Mouse (Mus musculus): Measurements from ENCODE around the gene Rab3il1. TPM values are rescaled to one million over a fixed set of nuclear protein-coding genes. Genes with fewer than 3 reads are reported as not detected.

The Rab3il1 gene
- polyA plus RNA-seq, 1 experiment from 2014 or later: 245 TPM

GRCm38 (mm10) chr19:10014824-10015223 lies 13.4 kb downstream of the Rab3il1 start:
- Histone ChIP-seq H3K27me3 (no peaks in the 10 kb centered on the region), H3K36me3 (replicated peaks) (peaks cover 23% of the 10 kb centered on the region), H3K4me2 (peak overlapping the region; percentile 97), H3K9me3 (replicated peaks) (no peaks in the 10 kb centered on the region), H3K4me1 (replicated peaks) (peaks cover 81% of the 10 kb centered on the region), H3K4me3 (replicated peaks) (peak overlapping the region; percentile 71), H3K9ac (peak overlapping the region; percentile 86), H3K27ac (replicated peaks) (peak overlapping the region; percentile 98)
- peak; percentile 76 for ATAC-seq (ENCODE audit: insufficient read depth)
- 16% methylated on average over 13 of the region's 13 CpGs for WGBS (ENCODE audit: insufficient replicate concordance)

- Histone ChIP-seq H3K9ac (peak overlapping the region; percentile 86), H3K4me3 (replicated peaks) (peak overlapping the region; percentile 71), H3K9me3 (replicated peaks) (no peaks in the 10 kb centered on the region), H3K27ac (replicated peaks) (peak overlapping the region; percentile 98), H3K4me2 (peak overlapping the region; percentile 97), H3K4me1 (replicated peaks) (peaks cover 79% of the 10 kb centered on the region), H3K27me3 (no peaks in the 10 kb centered on the region), H3K36me3 (replicated peaks) (peaks cover 28% of the 10 kb centered on the region)
- ATAC-seq (ENCODE audit: insufficient read depth): no peak
- WGBS (ENCODE audit: insufficient replicate concordance): 23% methylated on average over 4 of the region's 4 CpGs
Measured at GRCm38 (mm10) chr19:10015442-10015841, 14.0 kb downstream of the Rab3il1 start.

- Histone ChIP-seq H3K27ac (replicated peaks) (peak overlapping the region; percentile 98), H3K36me3 (replicated peaks) (peaks cover 35% of the 10 kb centered on the region), H3K9ac (peak overlapping the region; percentile 86), H3K4me2 (peak overlapping the region; percentile 97), H3K27me3 (no peaks in the 10 kb centered on the region), H3K9me3 (replicated peaks) (no peaks in the 10 kb centered on the region), H3K4me3 (replicated peaks) (peak overlapping the region; percentile 71), H3K4me1 (replicated peaks) (peaks cover 82% of the 10 kb centered on the region)
- 35% methylated on average over 4 of the region's 4 CpGs for WGBS (ENCODE audit: insufficient replicate concordance)
- peak; percentile 44 for ATAC-seq (ENCODE audit: insufficient read depth)
Measured at GRCm38 (mm10) chr19:10016151-10016550, 14.7 kb downstream of the Rab3il1 start.

GRCm38 (mm10) chr19:10017637-10018526 lies 16.4 kb downstream of the Rab3il1 start:
- Histone ChIP-seq H3K9me3 (replicated peaks) (no peaks in the 10 kb centered on the region), H3K9ac (peak overlapping the region; percentile 86), H3K4me2 (peak overlapping the region; percentile 97), H3K4me1 (replicated peaks) (peaks cover 85% of the 10 kb centered on the region), H3K27ac (replicated peaks) (peak overlapping the region; percentile 98), H3K4me3 (replicated peaks) (peak overlapping the region; percentile 71), H3K27me3 (no peaks in the 10 kb centered on the region), H3K36me3 (replicated peaks) (peaks cover 52% of the 10 kb centered on the region)
- ATAC-seq (ENCODE audit: insufficient read depth): peak; percentile 79
- 6% methylated on average over 44 of the region's 44 CpGs for WGBS (ENCODE audit: insufficient replicate concordance)

GRCm38 (mm10) chr19:10018527-10018818 lies 17.0 kb downstream of the Rab3il1 start:
- 5% methylated on average over 3 of the region's 3 CpGs for WGBS (ENCODE audit: insufficient replicate concordance)
- peaks cover 58% of the 10 kb centered on the region for H3K36me3 ChIP-seq (replicated peaks)
- ATAC-seq (ENCODE audit: insufficient read depth): no peak
- peak overlapping the region; percentile 97 for H3K4me2 ChIP-seq
- H3K27me3 ChIP-seq: no peaks in the 10 kb centered on the region
- H3K4me1 ChIP-seq (replicated peaks): peaks cover 85% of the 10 kb centered on the region
- H3K27ac ChIP-seq (replicated peaks): peak overlapping the region; percentile 98
- peak overlapping the region; percentile 86 for H3K9ac ChIP-seq
- peak overlapping the region; percentile 71 for H3K4me3 ChIP-seq (replicated peaks)
- H3K9me3 ChIP-seq (replicated peaks): no peaks in the 10 kb centered on the region

GRCm38 (mm10) chr19:10019214-10019760 lies 17.8 kb downstream of the Rab3il1 start:
- H3K4me3 ChIP-seq (replicated peaks): peak overlapping the region; percentile 71
- H3K4me1 ChIP-seq (replicated peaks): peaks cover 85% of the 10 kb centered on the region
- WGBS (ENCODE audit: insufficient replicate concordance): 74% methylated on average over 4 of the region's 4 CpGs
- peak overlapping the region; percentile 98 for H3K27ac ChIP-seq (replicated peaks)
- peaks cover 66% of the 10 kb centered on the region for H3K36me3 ChIP-seq (replicated peaks)
- no peak for ATAC-seq (ENCODE audit: insufficient read depth)
- H3K4me2 ChIP-seq: peak overlapping the region; percentile 97
- H3K9ac ChIP-seq: peak overlapping the region; percentile 86
- no peaks in the 10 kb centered on the region for H3K27me3 ChIP-seq
- H3K9me3 ChIP-seq (replicated peaks): no peaks in the 10 kb centered on the region

GRCm38 (mm10) chr19:10021981-10022380 lies 20.5 kb downstream of the Rab3il1 start:
- ATAC-seq (ENCODE audit: insufficient read depth): no peak
- Histone ChIP-seq H3K36me3 (replicated peaks) (peaks cover 91% of the 10 kb centered on the region), H3K27me3 (no peaks in the 10 kb centered on the region), H3K4me2 (peak overlapping the region; percentile 36; the same call in 1 of the 2 replicates), H3K4me1 (replicated peaks) (peaks cover 92% of the 10 kb centered on the region), H3K4me3 (replicated peaks) (no peak overlapping the region), H3K9ac (0 out of 2 replicates have a peak overlapping the region, but pooled peaks have one; percentile 37), H3K27ac (replicated peaks) (peak overlapping the region; percentile 56), H3K9me3 (replicated peaks) (no peaks in the 10 kb centered on the region)
- WGBS (ENCODE audit: insufficient replicate concordance): 72% methylated on average over 2 of the region's 2 CpGs

GRCm38 (mm10) chr19:10022414-10023303 lies 21.2 kb downstream of the Rab3il1 start:
- H3K27ac ChIP-seq (replicated peaks): peak overlapping the region; percentile 56
- no peaks in the 10 kb centered on the region for H3K9me3 ChIP-seq (replicated peaks)
- 0 out of 2 replicates have a peak overlapping the region, but pooled peaks have one; percentile 13 for H3K9ac ChIP-seq
- H3K4me3 ChIP-seq (replicated peaks): peak overlapping the region; percentile 4; the same call in 1 of the 2 replicates
- ATAC-seq (ENCODE audit: insufficient read depth): no peak
- H3K27me3 ChIP-seq: no peaks in the 10 kb centered on the region
- peak overlapping the region; percentile 27; the same call in 1 of the 2 replicates for H3K4me2 ChIP-seq
- peaks cover 85% of the 10 kb centered on the region for H3K4me1 ChIP-seq (replicated peaks)
- peaks cover 94% of the 10 kb centered on the region for H3K36me3 ChIP-seq (replicated peaks)
- WGBS (ENCODE audit: insufficient replicate concordance): 68% methylated on average over 5 of the region's 5 CpGs

GRCm38 (mm10) chr19:10023304-10023758 lies 21.9 kb downstream of the Rab3il1 start:
- Histone ChIP-seq H3K27ac (replicated peaks) (peak overlapping the region; percentile 56), H3K4me3 (replicated peaks) (peak overlapping the region; percentile 4; the same call in 1 of the 2 replicates), H3K4me1 (replicated peaks) (peaks cover 80% of the 10 kb centered on the region), H3K9ac (0 out of 2 replicates have a peak overlapping the region, but pooled peaks have one; percentile 13), H3K36me3 (replicated peaks) (peaks cover 98% of the 10 kb centered on the region), H3K4me2 (peak overlapping the region; percentile 27; the same call in 1 of the 2 replicates), H3K9me3 (replicated peaks) (no peaks in the 10 kb centered on the region), H3K27me3 (no peaks in the 10 kb centered on the region)
- WGBS (ENCODE audit: insufficient replicate concordance): 40% methylated on average over 9 of the region's 9 CpGs
- no peak for ATAC-seq (ENCODE audit: insufficient read depth)

GRCm38 (mm10) chr19:10025169-10025875 lies 23.9 kb downstream of the Rab3il1 start:
- Histone ChIP-seq H3K27ac (replicated peaks) (peak overlapping the region; percentile 45), H3K4me2 (0 out of 2 replicates have a peak overlapping the region, but pooled peaks have one; percentile 3), H3K4me1 (replicated peaks) (peaks cover 61% of the 10 kb centered on the region), H3K36me3 (replicated peaks) (peaks cover 99% of the 10 kb centered on the region), H3K9me3 (replicated peaks) (no peaks in the 10 kb centered on the region), H3K27me3 (no peaks in the 10 kb centered on the region), H3K9ac (no peak overlapping the region), H3K4me3 (replicated peaks) (0 out of 2 replicates have a peak overlapping the region, but pooled peaks have one; percentile 6)
- WGBS (ENCODE audit: insufficient replicate concordance): 21% methylated on average over 8 of the region's 8 CpGs
- peak; percentile 45; the same call in 1 of the 2 replicates for ATAC-seq (ENCODE audit: insufficient read depth)
